Mouse (Mus musculus): ENCODE results near the gene Dclk1. TPM values are rescaled to one million over a fixed set of nuclear protein-coding genes. Genes with fewer than 3 reads are reported as not detected.

Gene Dclk1
- total and polyA plus RNA-seq, 2 experiments from 2014 or later: 213 to 214 TPM

DNA sequence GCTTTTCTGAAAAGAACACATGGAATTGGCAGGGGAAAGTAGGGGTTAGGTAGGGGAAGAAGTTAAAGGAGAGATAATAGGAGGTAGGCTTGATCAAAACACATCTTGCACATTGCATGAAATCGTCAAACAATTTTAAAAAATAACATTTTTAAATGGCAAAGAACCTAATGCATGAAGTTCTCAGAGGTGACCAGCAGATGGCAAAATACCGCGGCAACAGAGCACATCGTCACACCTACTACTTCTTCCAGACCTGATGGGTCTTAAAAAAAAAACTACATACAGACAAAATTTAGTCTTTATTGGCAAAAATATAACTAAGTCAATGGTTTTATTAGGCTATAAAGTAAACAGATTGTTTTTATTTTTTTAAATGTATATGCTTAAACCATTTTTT, 252.2 kb downstream of the Dclk1 start:
- H3K4me3 ChIP-seq (ENCODE audit: low read length): no peak overlapping the region
- H3K36me3 ChIP-seq (ENCODE audit: insufficient read depth, low read length): peaks cover 22% of the 10 kb centered on the region; the same call in 1 of the 2 replicates
- no peak overlapping the region for H3K27ac ChIP-seq
- peak; percentile 67 for DNase-seq (ENCODE audit: low spot score)
- no peaks in the 10 kb centered on the region for H3K4me1 ChIP-seq (ENCODE audit: insufficient read depth, low read length)
- peak; percentile 65 for TF ChIP-seq CTCF (IDR thresholded peaks at IDR 0.05; ENCODE audit: low read depth)
- H3K9me3 ChIP-seq (ENCODE audit: low read length): no peaks in the 10 kb centered on the region
- no peak for ATAC-seq
- 44% methylated on average over 4 of the region's 4 CpGs for WGBS
- no peaks in the 10 kb centered on the region for H3K27me3 ChIP-seq (ENCODE audit: insufficient read depth, low read length)
- no peak overlapping the region for H3K4me2 ChIP-seq (ENCODE audit: low read depth, low read length)
- H3K9ac ChIP-seq (replicated peaks; ENCODE audit: low read length): no peak overlapping the region

DNA sequence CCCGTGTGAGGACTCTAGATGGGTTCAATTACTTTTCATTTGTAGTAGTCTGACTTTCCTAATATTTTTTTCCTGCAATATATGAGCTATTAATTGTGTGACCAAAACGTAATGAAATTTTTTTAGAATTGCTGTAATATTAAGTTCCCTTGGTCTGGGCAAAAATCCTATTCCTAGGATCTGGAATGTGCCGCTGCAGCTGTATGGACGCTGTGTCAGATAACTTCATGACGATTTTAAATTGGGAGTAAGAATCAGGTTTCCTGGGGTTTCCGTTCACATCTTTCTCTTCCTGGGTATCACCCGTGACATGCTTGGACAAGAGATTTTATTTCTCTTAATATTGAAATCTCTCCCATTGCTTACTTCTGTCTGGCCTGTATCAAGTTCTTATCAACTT, 253.1 kb downstream of the Dclk1 start:
- Histone ChIP-seq H3K27ac (no peak overlapping the region), H3K4me2 (ENCODE audit: low read depth, low read length) (no peak overlapping the region), H3K36me3 (ENCODE audit: insufficient read depth, low read length) (peaks cover 22% of the 10 kb centered on the region; the same call in 1 of the 2 replicates), H3K27me3 (ENCODE audit: insufficient read depth, low read length) (no peaks in the 10 kb centered on the region), H3K4me3 (ENCODE audit: low read length) (no peak overlapping the region), H3K4me1 (ENCODE audit: insufficient read depth, low read length) (no peaks in the 10 kb centered on the region), H3K9ac (replicated peaks; ENCODE audit: low read length) (no peak overlapping the region), H3K9me3 (ENCODE audit: low read length) (no peaks in the 10 kb centered on the region)
- 85% methylated on average over 7 of the region's 7 CpGs for WGBS
- TF ChIP-seq CTCF (IDR thresholded peaks at IDR 0.05; ENCODE audit: low read depth): no peak
- DNase-seq (ENCODE audit: low spot score): no peak
- no peak for ATAC-seq

DNA sequence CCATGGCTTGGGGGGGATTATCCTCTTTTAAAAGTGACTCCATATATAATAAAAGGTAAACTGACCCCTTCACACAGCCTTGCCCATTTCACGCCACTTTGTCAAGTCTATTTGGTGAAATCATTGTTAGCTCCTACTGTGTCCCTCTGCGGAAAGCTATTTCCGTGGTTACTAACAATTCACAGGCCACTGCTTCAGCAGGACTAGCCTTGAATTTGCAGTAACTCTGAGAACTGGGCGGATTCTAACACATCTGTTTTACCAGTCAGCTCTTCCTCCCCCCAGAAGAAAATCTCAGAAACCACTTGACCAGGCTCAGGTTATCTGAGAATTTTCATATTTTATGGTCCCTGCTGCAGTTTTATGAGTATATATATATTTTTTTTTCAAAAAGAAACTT, 253.7 kb downstream of the Dclk1 start:
- DNase-seq (ENCODE audit: low spot score): no peak
- Histone ChIP-seq H3K36me3 (ENCODE audit: insufficient read depth, low read length) (peaks cover 22% of the 10 kb centered on the region; the same call in 1 of the 2 replicates), H3K4me1 (ENCODE audit: insufficient read depth, low read length) (no peaks in the 10 kb centered on the region), H3K9me3 (ENCODE audit: low read length) (no peaks in the 10 kb centered on the region), H3K27me3 (ENCODE audit: insufficient read depth, low read length) (no peaks in the 10 kb centered on the region), H3K4me2 (ENCODE audit: low read depth, low read length) (no peak overlapping the region), H3K9ac (replicated peaks; ENCODE audit: low read length) (no peak overlapping the region), H3K4me3 (ENCODE audit: low read length) (no peak overlapping the region), H3K27ac (no peak overlapping the region)
- WGBS: 37% methylated on average over 4 of the region's 4 CpGs
- TF ChIP-seq CTCF (IDR thresholded peaks at IDR 0.05; ENCODE audit: low read depth): no peak
- ATAC-seq: no peak

DNA sequence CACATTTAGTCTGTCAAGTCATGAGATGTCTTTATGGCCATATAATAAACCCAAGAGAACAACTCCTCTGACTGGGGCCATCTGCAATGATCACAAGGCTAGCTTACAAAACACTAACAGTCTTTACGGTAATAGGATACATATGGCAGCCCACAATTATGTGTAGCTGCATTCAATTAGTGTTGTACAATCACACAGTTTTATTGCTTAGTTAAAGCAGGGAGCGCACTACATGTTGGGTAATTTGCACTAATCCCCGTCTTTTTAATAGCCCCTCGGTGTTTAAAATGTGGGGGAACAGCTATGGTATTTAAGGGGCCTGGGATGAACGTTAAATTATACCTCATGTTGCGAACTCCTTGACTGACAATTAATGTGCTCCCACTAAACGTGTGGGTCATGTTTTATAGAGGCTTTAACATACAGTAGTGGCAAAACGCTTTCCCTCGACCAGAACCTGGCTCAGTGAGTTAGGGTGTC, 254.3 kb downstream of the Dclk1 start:
- H3K27me3 ChIP-seq (ENCODE audit: insufficient read depth, low read length): no peaks in the 10 kb centered on the region
- ATAC-seq (no peak), DNase-seq (ENCODE audit: low spot score) (no peak)
- peaks cover 16% of the 10 kb centered on the region; the same call in 1 of the 2 replicates for H3K36me3 ChIP-seq (ENCODE audit: insufficient read depth, low read length)
- no peak overlapping the region for H3K4me2 ChIP-seq (ENCODE audit: low read depth, low read length)
- H3K27ac ChIP-seq: no peak overlapping the region
- no peaks in the 10 kb centered on the region for H3K9me3 ChIP-seq (ENCODE audit: low read length)
- no peak for TF ChIP-seq CTCF (IDR thresholded peaks at IDR 0.05; ENCODE audit: low read depth)
- 72% methylated on average over 9 of the region's 9 CpGs for WGBS
- no peak overlapping the region for H3K9ac ChIP-seq (replicated peaks; ENCODE audit: low read length)
- no peak overlapping the region for H3K4me3 ChIP-seq (ENCODE audit: low read length)
- H3K4me1 ChIP-seq (ENCODE audit: insufficient read depth, low read length): no peaks in the 10 kb centered on the region

DNA sequence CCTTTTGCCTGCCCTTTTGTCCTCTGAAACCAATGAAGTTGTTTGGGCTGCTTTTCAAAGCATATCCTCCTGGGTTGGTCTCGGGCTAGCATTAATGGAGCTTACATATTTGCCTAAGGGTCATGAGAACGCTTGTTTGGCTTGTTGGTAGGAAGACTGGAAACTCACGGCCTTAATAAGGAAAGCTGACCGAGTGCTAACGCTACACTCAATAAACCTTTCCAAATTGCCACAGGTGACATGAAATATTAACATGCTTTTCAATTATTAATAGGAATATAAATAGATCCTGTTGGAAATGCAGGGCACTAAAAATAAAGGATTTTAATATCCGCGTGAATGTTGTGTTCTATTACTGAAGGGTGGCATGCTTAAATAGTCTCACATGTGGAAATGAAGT, 257.1 kb downstream of the Dclk1 start:
- no peak for DNase-seq (ENCODE audit: low spot score)
- H3K4me3 ChIP-seq (ENCODE audit: low read length): no peak overlapping the region
- 86% methylated on average over 7 of the region's 7 CpGs for WGBS
- no peaks in the 10 kb centered on the region for H3K9me3 ChIP-seq (ENCODE audit: low read length)
- H3K27ac ChIP-seq: no peak overlapping the region
- H3K4me2 ChIP-seq (ENCODE audit: low read depth, low read length): no peak overlapping the region
- ATAC-seq: no peak
- H3K9ac ChIP-seq (replicated peaks; ENCODE audit: low read length): no peak overlapping the region
- no peak for TF ChIP-seq CTCF (IDR thresholded peaks at IDR 0.05; ENCODE audit: low read depth)
- H3K27me3 ChIP-seq (ENCODE audit: insufficient read depth, low read length): no peaks in the 10 kb centered on the region
- peaks cover 24% of the 10 kb centered on the region; the same call in 1 of the 2 replicates for H3K36me3 ChIP-seq (ENCODE audit: insufficient read depth, low read length)
- H3K4me1 ChIP-seq (ENCODE audit: insufficient read depth, low read length): no peaks in the 10 kb centered on the region

DNA sequence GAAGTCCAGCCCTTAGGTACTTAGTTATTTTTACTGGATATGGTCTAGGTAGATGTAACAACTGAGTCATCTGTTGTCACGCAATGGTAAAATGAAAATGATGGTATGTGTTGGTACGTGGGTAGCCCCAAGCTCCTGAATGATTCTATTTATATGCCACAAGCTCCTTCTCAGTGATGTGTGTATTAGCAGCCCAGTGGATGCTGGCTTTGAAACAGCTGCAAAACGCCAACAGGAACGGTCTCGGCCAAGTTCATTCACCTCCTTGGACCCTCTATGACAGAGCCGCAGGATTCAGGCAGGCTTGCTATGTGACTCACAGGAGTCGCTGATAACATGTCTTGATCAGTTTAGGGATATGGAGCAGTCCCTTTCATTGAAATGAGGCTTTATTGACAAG, 268.0 kb downstream of the Dclk1 start:
- 82% methylated on average over 7 of the region's 7 CpGs for WGBS
- DNase-seq (ENCODE audit: low spot score) (no peak), ATAC-seq (no peak)
- Histone ChIP-seq H3K4me3 (ENCODE audit: low read length) (no peak overlapping the region), H3K4me2 (ENCODE audit: low read depth, low read length) (no peak overlapping the region), H3K36me3 (ENCODE audit: insufficient read depth, low read length) (peaks cover 52% of the 10 kb centered on the region), H3K4me1 (ENCODE audit: insufficient read depth, low read length) (no peaks in the 10 kb centered on the region), H3K27me3 (ENCODE audit: insufficient read depth, low read length) (no peaks in the 10 kb centered on the region), H3K9me3 (ENCODE audit: low read length) (no peaks in the 10 kb centered on the region), H3K27ac (no peak overlapping the region), H3K9ac (replicated peaks; ENCODE audit: low read length) (no peak overlapping the region)
- no peak for TF ChIP-seq CTCF (IDR thresholded peaks at IDR 0.05; ENCODE audit: low read depth)

DNA sequence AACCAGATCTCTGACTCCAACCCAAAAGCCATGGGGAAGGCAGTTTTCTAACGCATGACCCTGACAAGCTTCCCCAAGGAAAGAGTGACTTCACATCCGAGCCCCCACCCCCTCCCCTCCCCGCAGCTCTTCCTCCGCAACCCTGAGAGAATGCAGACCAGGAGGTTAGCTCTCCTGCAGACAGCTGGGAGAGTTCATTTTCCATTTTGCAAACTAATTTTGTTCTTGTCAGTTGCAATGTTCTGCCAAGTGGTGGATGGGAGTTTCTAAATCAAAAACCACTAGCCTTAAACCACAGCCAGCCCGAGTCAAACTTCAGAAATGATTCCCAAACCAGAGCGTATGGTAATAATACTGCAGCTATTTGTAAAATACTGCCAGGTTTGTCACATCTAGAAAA, 269.5 kb downstream of the Dclk1 start:
- Histone ChIP-seq H3K27ac (no peak overlapping the region), H3K4me3 (ENCODE audit: low read length) (no peak overlapping the region), H3K4me1 (ENCODE audit: insufficient read depth, low read length) (no peaks in the 10 kb centered on the region), H3K9me3 (ENCODE audit: low read length) (no peaks in the 10 kb centered on the region), H3K36me3 (ENCODE audit: insufficient read depth, low read length) (peaks cover 49% of the 10 kb centered on the region), H3K9ac (replicated peaks; ENCODE audit: low read length) (no peak overlapping the region), H3K4me2 (ENCODE audit: low read depth, low read length) (no peak overlapping the region), H3K27me3 (ENCODE audit: insufficient read depth, low read length) (no peaks in the 10 kb centered on the region)
- DNase-seq (ENCODE audit: low spot score): no peak
- no peak for TF ChIP-seq CTCF (IDR thresholded peaks at IDR 0.05; ENCODE audit: low read depth)
- WGBS: 64% methylated on average over 6 of the region's 6 CpGs
- ATAC-seq: no peak

Measured in hindbrain, postnatal 0 days (tissue).